Mouse (Mus musculus) liver, postnatal 0 days (tissue): ENCODE results near the gene Blmh. TPM values are rescaled to one million over a fixed set of nuclear protein-coding genes. Genes with fewer than 3 reads are reported as not detected.
A peak's percentile ranks its signal among the peaks of the same experiment; 100 is the strongest.

Source experiments
- ATAC-seq: fragments of 200-750 bp; cut with Nextera tagmentation; 2 replicates; pipeline ENCODE4 v1.8.0; 2017; ENCODE audit warnings: mild to moderate bottlenecking, moderate library complexity
- DNase-seq: peaks from one replicate; pipeline ENCODE4 v3.0.0-alpha.2; 2016
- H3K27ac ChIP-seq: fragments of 300-500 bp; sonication (generic); 2 replicates; pipeline ENCODE4 v1.5.1; 2014; ENCODE audit warnings: antibody characterized with exemption, moderate library complexity, mild to moderate bottlenecking, low read depth
- H3K27me3 ChIP-seq: fragments of 300-500 bp; sonication (generic); 2 replicates; pipeline ENCODE4 v1.6.1; 2014; ENCODE audit warnings: low read length, control low read depth, mixed read lengths; ENCODE audit not compliant: insufficient read depth
- H3K36me3 ChIP-seq: fragments of 300-500 bp; sonication (generic); replicated peaks from 2 replicates; pipeline ENCODE4 v1.6.1; 2014; ENCODE audit warnings: mild to moderate bottlenecking, control low read depth, low read length, moderate library complexity, mixed read lengths; ENCODE audit not compliant: insufficient read depth
- H3K4me1 ChIP-seq: fragments of 300-500 bp; sonication (generic); 2 replicates; pipeline ENCODE4 v1.6.1; 2014; ENCODE audit warnings: antibody characterized with exemption, mild to moderate bottlenecking, control low read depth; ENCODE audit not compliant: insufficient read depth
- H3K4me2 ChIP-seq: fragments of 300-500 bp; sonication (generic); 2 replicates; pipeline ENCODE4 v1.6.1; 2014; ENCODE audit warnings: low read depth, mild to moderate bottlenecking, low read length, moderate library complexity, mixed read lengths
- H3K4me3 ChIP-seq: fragments of 300-500 bp; sonication (generic); 2 replicates; pipeline ENCODE4 v1.5.1; 2014; ENCODE audit warnings: low read depth, low read length
- H3K9ac ChIP-seq: fragments of 300-500 bp; sonication (generic); replicated peaks from 2 replicates; pipeline ENCODE4 v1.6.1; 2014; ENCODE audit warnings: mild to moderate bottlenecking, moderate library complexity
- H3K9me3 ChIP-seq: fragments of 300-500 bp; sonication (generic); 2 replicates; pipeline ENCODE4 v1.6.1; 2016; ENCODE audit warnings: mild to moderate bottlenecking, control low read depth, low read length, mixed read lengths
- CTCF ChIP-seq: sonication (generic); IDR thresholded peaks from 2 replicates; pipeline ENCODE4 v1.5.1; 2016; ENCODE audit warnings: antibody characterized with exemption, low read depth
- EP300 ChIP-seq: IDR thresholded peaks from 2 replicates; pipeline ENCODE4 v1.6.1; 2016; ENCODE audit warnings: antibody characterized with exemption, low read depth, mild to moderate bottlenecking
- WGBS: fragments of 180-500 bp; shearing (Covaris S2); extraction: QIAGEN DNeasy Blood & Tissue Kit; methylation state at CpG from one replicate; pipeline ENCODE4 v1.1.7; 2014; ENCODE audit not compliant: insufficient replicate concordance; 5-methylcytosine and 5-hydroxymethylcytosine counted together
- polyA plus RNA-seq: library from polyadenylated mRNA; unstranded; fragments of >200 nt; fragmentation: Nextera tagmentation; extraction: Ambion mirVana; gene quantifications from 2 replicates; pipeline ENCODE4 v1.2.1, GENCODE M21; 2015

The Blmh gene
- polyA plus RNA-seq, 1 experiment from 2014 or later: 34.6 TPM

GRCm38 (mm10) chr11:76998705-76999226, 74.2 kb downstream of the Blmh start:
- no peak overlapping the region for H3K27ac ChIP-seq
- H3K9me3 ChIP-seq: no peaks in the 10 kb centered on the region
- peaks cover 7% of the 10 kb centered on the region for H3K4me1 ChIP-seq
- no peak for TF ChIP-seq EP300
- no peak for ATAC-seq
- no peaks in the 10 kb centered on the region for H3K36me3 ChIP-seq
- no peak overlapping the region for H3K9ac ChIP-seq
- peak overlapping the region; percentile 63 for H3K4me2 ChIP-seq
- DNase-seq: no peak
- H3K27me3 ChIP-seq: peaks cover 24% of the 10 kb centered on the region
- peak overlapping the region; percentile 32 for H3K4me3 ChIP-seq
- 10% methylated on average over 24 of the region's 24 CpGs for WGBS

DNA sequence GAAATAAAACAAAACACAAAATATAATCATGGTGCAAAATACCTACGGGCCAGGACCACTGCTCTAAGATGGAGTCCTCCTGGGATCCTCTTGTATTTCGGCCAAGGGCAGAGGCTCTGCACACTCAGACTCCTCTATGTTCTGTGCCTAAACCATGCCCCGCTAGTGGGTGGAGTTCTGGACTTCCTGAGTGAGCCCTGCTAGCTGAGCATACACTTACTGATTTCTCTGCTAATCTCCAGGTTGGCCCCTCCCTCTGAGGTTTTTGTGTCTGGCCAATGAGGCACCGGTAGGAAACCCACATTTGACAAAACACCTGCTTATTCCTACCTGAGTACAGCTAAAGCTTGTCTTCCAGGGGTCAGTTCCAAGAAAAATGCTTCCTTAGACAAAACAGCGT, 76.1 kb downstream of the Blmh start:
- H3K4me3 ChIP-seq: no peak overlapping the region
- peaks cover 5% of the 10 kb centered on the region for H3K4me1 ChIP-seq
- no peaks in the 10 kb centered on the region for H3K36me3 ChIP-seq
- peaks cover 27% of the 10 kb centered on the region for H3K27me3 ChIP-seq
- no peak for TF ChIP-seq CTCF
- 38% methylated on average over 5 of the region's 5 CpGs for WGBS
- H3K9ac ChIP-seq: no peak overlapping the region
- ATAC-seq: no peak
- DNase-seq: no peak
- no peak overlapping the region for H3K27ac ChIP-seq
- no peak overlapping the region for H3K4me2 ChIP-seq
- H3K9me3 ChIP-seq: no peaks in the 10 kb centered on the region

- H3K4me3 ChIP-seq: no peak overlapping the region
- H3K9ac ChIP-seq: no peak overlapping the region
- H3K4me1 ChIP-seq: peaks cover 4% of the 10 kb centered on the region
- no peak overlapping the region for H3K4me2 ChIP-seq
- 63% methylated on average over 1 of the region's 1 CpGs for WGBS
- DNase-seq (no peak), ATAC-seq (no peak)
- peaks cover 24% of the 10 kb centered on the region for H3K27me3 ChIP-seq
- TF ChIP-seq EP300 (no peak), CTCF (no peak)
- H3K27ac ChIP-seq: no peak overlapping the region
- no peaks in the 10 kb centered on the region for H3K36me3 ChIP-seq
- no peaks in the 10 kb centered on the region for H3K9me3 ChIP-seq
These were observed 77.8 kb downstream of the Blmh start for GRCm38 (mm10) chr11:77002361-77002760.

GRCm38 (mm10) chr11:77005881-77006280, 81.3 kb downstream of the Blmh start:
- 63% methylated on average over 4 of the region's 4 CpGs for WGBS
- Histone ChIP-seq H3K36me3 (no peaks in the 10 kb centered on the region), H3K4me1 (peaks cover 7% of the 10 kb centered on the region), H3K4me2 (no peak overlapping the region), H3K27ac (no peak overlapping the region), H3K27me3 (0 out of 2 replicates have a peak, but pooled peaks cover 4% of the 10 kb centered on the region), H3K4me3 (no peak overlapping the region), H3K9me3 (no peaks in the 10 kb centered on the region), H3K9ac (no peak overlapping the region)
- no peak for TF ChIP-seq CTCF
- DNase-seq (no peak), ATAC-seq (no peak)

DNA sequence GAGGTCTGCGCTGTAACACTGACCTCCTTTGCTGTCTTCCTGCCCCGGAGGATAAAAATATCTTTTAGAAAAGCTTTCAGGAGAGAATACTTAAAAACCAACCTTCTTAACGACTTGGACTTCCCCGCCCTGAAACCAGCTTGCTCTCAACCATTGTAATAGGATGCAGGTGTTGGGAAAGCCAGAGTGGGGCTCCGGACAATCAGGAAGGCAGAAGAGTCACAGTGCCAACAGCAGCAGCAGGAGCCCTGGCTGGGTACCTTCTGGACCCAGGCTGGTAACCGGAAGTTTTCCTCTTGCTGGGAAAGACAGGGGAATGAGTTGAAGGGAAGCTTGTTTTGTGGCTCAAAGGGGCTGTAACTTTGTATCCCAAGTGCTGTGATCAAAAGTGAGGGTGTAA, 82.0 kb downstream of the Blmh start:
- 0 out of 2 replicates have a peak, but pooled peaks cover 4% of the 10 kb centered on the region for H3K27me3 ChIP-seq
- 46% methylated on average over 6 of the region's 6 CpGs for WGBS
- H3K27ac ChIP-seq: no peak overlapping the region
- no peaks in the 10 kb centered on the region for H3K36me3 ChIP-seq
- TF ChIP-seq CTCF: no peak
- TF ChIP-seq EP300: no peak
- no peak for DNase-seq
- H3K4me2 ChIP-seq: no peak overlapping the region
- peaks cover 13% of the 10 kb centered on the region for H3K4me1 ChIP-seq
- H3K9ac ChIP-seq: no peak overlapping the region
- H3K4me3 ChIP-seq: no peak overlapping the region
- no peak for ATAC-seq
- no peaks in the 10 kb centered on the region for H3K9me3 ChIP-seq

DNA sequence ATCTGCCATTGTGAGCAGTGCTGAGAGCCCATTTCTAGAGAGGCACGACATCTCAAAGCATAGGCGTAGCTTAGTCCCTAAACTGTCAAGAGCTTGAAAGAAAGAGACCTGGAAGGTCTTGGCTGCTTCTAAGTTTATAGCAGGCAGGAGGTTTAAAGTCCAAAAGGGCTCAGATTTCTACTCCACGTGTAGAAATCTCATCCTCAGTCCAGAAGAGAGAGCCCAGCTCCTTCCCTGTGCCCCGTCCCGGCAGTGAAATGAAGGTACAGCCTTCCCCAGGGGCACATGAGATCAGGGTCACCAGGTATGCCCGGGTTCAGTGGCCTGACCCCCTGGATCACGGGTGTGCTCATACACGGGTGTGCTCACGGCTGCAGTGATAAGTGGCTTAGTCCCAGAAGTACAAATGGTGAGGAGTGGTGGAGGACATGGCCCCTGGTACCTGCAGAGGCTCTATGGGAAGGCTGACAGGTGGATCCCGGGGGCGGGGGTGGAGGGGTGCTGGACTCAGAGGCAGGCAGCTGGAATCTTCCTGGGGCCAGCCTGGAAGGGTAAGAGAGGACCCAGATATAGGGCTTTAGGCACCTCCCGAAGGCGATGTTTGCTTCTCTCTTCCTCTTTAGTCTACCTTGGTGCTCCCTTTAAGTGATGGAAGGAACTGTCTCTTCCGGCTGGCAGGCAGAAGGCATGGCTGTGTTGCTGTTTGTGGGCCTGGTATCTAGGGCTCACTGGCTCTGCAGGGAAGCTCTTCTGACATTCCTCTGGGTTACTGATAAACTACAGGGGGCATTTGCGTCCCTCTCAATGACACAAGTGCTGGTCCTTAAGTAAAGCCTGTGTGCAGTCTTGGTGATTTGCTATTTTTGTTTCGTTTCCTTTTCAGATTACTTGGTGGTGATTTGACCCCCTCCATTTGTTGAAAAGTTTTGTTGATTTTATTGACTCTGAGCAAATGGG, 84.7 kb downstream of the Blmh start:
- WGBS: 59% methylated on average over 16 of the region's 16 CpGs
- TF ChIP-seq CTCF (no peak), EP300 (no peak)
- Histone ChIP-seq H3K4me3 (no peak overlapping the region), H3K9ac (no peak overlapping the region), H3K9me3 (no peaks in the 10 kb centered on the region), H3K27me3 (0 out of 2 replicates have a peak, but pooled peaks cover 4% of the 10 kb centered on the region), H3K4me1 (peaks cover 13% of the 10 kb centered on the region), H3K36me3 (no peaks in the 10 kb centered on the region), H3K4me2 (no peak overlapping the region), H3K27ac (no peak overlapping the region)
- no peak for DNase-seq
- ATAC-seq: no peak
